Mouse (Mus musculus) liver (tissue): ENCODE results near the gene Nsd2.
"Not testable (repeated sequence)": the region's sequence is repeated elsewhere in the genome, so short reads cannot be mapped to it uniquely, and the experiment has no call there.

ENCODE experiments used
- DNase-seq: peaks from one replicate; pipeline ENCODE4 v3.0.0-alpha.2; 2020; ENCODE audit warnings: mixed read lengths

Gene Nsd2

DNA sequence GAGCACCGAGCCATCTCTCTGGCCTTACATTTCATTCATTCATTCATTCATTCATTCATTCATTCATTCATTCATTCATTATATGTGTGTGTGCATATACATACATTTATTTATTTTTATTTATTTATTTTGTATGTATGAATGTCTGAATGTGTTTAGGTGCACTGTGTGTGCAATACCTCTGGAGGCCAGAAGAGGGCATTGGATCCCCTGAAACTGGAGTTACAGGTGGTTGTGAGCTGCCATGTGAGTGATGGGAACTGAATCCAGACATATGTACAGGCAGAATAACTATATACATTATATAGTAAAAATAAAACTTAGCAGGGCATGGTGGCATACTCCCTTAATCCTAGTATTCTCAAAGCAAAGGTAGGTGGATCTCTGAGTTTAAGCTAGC is 32.6 kb downstream of the Nsd2 start:
- no peak for DNase-seq

DNA sequence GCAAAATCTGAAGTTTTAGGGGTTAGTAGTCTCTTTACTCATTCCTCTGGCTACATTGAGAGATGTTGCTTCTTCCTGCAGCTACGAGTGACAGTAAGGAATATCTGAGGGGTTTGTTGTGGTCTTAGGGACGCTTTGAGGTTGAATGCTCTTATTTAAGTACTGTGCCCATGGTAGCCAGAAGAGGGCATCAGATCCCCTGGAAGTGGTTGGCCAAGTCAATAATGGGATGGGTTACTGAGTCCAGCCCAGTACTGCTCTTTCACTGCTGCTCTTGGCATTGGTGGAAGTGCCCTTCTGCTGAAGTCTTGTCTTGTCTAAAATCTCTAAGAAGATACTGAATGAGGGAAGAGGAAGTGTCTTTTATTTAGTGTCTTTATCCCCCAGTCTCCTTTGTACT is 33.5 kb downstream of the Nsd2 start:
- DNase-seq, result no peak

DNA sequence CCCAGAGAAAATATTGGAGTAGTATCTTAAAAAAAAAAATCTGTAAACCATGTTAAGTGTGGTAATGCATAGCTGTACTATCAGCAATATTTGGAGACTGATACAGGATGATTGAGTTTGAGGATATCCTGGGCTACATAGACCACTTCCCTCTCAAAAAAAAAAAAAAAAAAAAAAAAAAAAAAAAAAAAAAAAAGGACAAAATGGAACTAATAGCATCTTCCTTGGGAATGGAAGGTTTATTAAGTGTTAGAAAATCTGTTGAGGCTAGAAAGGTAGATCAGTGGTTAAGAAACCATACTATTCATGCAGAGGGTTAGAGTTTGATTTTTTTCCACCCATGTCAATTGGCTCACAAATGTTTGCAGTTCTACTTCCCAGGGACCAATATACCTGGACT is 37.2 kb downstream of the Nsd2 start:
- DNase-seq, result no peak

DNA sequence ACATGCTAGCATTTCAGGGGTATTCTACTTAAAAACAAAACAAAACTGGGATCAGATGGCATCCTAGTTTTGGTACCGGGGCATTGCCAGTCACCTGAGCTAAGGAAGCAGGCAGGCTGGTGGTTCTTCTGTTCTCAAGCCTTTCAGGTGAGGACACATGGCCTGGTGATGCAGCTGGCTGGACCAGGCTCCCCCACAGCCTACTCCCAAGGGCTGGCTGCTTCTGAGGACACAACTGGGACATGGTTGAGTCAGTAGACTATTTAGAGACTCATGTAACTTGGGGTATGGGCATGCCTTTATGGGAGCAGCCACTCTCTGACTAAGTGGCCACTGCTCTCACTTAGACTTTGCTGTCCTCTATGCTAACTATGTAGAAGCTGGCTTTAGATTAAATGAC is 54.9 kb downstream of the Nsd2 start:
- DNase-seq, result no peak

DNA sequence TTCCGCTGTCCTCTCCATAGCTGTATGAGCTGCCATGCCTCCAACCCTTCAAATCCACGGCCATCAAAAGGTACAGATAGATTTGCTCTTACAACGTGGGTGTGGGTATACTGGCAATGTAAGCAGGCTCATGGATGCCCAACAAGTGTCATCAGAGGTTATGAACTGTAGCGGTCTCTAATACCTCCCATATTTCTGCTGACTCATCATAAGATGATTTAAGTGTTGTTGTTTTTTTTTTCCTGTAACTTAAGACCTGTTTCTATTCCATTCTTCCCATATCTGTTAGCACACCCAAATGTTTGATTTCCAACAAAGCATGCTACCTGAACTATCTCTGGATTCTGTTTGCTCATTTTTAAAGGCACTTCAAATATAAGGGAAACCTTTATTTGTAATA is 60.6 kb downstream of the Nsd2 start:
- no peak for DNase-seq

DNA sequence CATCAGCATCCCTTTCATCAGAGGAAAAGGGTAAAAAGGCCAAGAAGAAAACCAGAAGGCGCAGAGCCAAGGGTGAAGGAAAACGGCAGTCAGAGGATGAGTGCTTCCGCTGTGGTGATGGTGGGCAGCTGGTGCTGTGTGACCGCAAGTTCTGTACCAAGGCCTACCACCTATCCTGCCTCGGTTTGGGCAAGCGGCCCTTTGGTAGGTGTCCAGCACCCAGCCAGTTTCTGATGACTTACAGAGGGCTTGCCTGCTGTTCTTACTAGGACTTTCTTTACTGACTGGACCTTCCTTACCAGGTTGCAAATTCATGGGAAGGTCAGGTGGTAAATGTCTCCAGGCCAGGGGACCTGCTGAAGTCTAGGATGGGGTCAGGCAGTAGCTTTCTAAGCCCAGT is 72.9 kb downstream of the Nsd2 start:
- DNase-seq, result no peak

DNA sequence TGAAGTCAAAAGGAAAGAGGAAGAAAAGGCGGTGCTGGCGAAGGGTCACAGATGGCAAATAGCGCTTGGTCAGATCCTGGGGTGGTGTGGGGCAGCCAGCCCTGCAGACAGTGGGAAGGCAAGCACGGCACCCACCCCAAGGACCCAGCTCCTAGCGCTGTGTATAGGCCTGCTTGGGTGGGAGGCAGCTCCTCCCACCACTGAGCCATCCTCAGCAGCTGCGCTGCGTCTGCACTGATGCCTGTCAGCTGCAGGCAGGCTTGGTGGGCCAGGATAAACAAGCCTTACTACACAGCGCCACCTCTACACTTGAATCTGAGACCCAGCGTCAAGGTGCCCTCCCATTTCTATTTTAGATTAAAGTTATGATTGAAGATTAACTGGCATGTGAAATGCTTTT is 74.6 kb downstream of the Nsd2 start:
- DNase-seq, result no peak

DNA sequence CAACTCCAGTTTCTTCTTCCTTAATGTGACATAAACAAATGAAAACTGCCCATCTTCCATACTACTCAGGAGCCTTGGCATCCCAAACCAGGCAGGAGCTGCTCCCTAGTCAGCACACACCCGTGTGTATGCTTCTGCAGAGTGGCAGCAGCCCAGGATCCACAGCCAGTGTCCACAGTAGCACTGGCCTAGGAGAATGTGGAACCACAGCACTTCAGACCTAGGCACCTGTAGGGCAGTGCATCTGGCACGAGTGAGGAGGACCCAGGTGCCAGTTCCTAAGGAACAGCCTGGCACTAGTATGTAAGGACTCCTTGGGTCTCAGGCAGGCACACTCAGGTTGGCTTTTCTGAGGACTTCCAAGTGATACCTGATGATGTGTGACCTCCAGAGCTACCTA is 76.6 kb downstream of the Nsd2 start:
- DNase-seq, result no peak

DNA sequence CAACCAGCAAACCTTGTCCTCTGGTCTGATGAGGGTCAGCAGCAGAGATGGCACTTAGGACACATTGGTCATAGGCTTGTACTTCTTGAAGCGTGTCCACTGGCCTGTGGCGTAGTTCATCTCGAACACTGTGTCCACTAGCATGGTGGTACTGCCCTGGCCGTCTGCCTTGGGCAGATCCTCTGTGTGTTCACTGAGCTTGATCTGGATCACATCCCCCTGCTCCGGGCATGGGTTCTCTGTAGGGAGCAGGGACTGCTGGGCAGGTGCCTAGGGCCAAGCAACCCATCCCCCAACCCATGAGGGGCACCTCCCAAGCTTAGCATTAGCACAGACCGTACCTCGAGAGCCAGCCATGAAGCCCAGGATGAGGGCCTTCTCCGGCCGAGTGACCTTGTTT is 78.1 kb downstream of the Nsd2 start:
- DNase-seq, result no peak

DNA sequence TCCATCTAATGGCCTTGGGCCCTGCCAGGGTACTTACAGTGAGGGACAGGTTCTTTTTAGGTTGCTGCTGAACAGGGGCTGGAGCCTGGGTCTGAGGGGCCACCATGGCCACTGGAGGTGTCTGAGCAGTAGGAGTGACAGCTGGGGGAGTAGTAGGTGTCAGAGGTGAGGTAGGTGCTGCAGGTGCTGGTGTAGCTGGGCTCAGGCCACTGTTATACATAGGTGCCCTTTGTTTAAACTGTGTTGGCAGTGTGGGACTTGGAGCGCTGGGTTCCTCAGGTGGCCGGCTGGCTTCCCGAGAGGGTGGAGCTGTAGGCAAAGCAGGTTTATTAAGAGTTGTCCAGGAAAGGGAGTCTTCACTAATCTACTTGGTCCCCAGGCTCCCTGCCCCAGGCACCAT is 78.7 kb downstream of the Nsd2 start:
- DNase-seq, result no peak

DNA sequence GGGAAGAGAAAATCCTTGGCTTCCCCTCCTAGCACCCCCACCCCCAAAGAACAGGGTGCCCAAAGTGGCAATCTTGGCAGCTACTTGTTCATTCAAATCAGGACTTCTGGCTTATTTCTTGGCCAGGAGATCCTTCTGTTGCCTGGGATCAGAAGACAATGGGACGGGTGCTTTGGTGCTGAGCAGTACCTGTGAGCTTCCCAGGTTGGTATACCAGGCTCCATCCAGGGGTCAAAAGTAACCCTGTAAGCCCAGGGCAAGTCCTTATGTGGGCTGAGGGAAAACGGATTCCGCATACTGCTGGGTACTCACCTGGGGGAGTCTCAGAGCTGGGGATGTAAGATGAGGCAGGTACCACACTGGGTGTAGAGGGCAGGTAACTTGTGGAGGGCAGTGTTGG is 79.6 kb downstream of the Nsd2 start:
- DNase-seq, result no peak

DNA sequence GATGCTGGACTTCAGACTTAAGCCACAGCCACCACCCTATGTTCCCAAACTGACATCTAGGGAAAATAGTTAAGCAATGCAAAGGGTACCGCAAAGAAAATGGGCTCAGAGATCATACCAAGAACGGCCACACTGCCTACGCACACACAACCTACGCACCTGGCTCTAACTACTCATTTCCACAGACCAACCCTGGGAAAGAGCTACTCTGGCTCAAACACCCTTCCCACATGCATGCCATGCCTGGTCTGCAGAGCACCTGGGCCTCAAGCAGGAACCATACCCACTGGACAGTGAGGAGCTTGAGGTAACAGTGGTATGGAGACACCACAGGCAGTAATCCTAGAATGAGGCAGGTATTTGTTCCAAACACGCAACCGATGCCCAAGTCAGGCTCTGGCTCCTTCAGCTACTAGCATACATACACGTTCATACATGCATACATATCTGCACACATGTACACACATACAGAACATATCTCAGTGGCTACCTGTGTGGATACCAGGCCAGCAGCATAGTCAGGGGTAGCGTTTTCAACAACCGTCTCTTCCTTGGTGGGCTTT is 80.3 kb downstream of the Nsd2 start:
- no peak for DNase-seq

DNA sequence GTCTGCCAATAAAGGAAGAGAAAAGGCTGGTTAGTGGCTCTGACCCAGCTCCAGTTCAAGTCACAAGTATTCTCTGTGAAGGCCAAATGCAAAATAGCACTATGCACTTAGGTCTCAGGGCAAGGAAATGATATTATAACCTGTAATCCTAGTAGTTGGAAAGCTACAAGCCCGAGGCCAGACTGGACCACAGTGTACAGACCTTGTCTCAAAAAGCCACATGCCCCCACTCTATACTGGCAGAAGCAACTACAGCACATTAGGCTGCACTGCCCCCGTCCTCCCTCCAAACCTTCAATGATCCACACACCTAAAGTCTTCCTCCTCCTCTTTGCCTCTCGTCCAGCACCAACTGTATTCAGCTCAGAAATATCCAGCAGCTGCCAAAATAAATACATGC is 80.8 kb downstream of the Nsd2 start:
- no peak for DNase-seq

DNA sequence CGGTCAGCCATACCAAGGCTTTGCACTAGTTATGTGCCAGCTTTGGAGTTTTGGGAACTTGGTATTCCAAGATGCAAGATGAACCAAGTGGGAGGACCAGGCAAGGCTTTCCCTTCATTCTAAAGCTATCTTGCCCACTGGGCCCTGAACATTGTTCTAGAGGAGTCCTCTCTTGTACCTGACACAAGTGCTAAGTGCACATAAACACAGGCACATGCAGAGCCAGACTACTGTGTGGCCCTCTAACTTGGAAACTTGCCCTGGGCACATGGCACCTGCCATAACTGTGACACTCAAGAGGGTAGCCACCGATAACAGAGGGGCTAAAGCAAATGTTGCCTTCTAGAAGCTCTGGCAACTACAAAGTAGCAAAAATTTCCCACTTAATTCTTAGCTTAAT is 82.2 kb downstream of the Nsd2 start:
- no peak for DNase-seq

DNA sequence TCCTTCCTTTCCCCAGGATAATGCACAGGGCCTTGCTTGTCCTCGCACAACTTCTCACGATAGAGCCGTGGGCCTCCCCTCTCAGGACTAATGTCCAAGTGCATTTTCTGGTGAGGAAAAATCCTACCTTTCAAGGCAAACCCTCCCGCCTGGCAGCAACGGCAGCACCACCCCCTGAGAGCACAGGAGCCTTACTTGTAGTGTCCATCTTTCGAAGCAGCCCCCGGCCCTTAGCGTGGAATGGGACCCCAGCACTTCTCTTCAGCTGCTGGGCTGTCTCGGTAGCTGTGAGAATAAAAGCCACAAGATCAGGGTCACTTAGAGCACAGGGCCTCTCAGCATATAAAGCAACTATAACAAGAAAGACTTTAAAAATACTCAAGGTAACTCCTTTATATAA is 82.7 kb downstream of the Nsd2 start:
- DNase-seq, result no peak

DNA sequence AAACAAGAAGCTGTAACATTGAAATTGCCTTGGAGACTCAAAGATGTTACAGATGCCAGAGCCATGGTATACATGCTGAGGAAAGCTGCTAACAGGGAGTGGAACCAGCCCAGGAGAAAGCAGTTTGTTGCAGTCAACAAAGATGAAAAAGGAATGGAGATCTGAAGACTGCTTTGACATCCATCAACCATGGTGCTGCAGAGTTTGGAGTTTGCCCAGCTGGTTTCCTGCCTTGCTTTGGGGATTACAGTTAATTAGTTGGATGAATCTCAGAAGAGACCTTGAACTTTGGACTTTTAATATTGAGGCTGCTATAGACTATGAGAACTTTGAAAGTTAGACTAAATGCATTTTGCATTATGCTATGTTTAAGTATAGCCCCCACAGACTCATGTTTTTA is 94.5 kb downstream of the Nsd2 start:
- DNase-seq, result not testable (repeated sequence)

DNA sequence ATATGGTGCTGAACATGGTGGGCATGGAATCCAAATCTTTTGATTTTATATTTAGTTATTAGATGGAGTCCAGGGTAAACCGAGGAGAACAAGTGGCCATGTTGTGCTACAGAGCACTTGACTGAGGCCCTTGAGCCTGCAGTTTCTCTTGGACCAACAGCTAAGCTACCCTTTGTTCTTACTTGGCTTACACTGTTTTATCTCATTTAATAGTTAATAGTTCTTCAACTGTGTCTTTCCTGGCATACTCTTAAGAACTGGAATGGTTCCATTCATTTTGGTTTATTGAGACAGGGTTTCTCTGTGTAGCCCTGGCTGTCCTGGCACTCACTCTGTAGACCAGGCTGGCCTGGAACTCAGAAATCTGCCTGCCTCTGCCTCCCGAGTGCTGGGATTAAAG is 96.1 kb downstream of the Nsd2 start:
- DNase-seq, result not testable (repeated sequence)

DNA sequence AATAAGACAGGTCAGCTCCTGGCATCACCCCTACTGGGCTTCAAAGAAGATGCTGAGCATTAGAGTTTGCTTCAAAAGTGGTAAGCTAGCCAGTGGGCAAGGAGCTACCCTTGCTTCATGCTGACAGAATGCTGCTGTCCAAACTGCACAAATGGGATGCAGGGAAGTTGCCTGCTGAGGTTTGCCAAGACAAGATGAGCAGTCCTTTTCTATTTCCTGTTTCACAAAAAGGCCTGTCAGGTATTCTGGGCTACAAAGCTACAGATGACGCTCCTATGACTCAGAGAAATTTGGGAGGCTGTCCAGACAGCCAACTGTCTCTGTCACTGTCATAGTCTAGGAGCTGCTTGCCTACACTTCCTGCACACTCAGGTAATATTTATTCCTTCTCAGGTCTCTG is 98.9 kb downstream of the Nsd2 start:
- DNase-seq, result no peak

DNA sequence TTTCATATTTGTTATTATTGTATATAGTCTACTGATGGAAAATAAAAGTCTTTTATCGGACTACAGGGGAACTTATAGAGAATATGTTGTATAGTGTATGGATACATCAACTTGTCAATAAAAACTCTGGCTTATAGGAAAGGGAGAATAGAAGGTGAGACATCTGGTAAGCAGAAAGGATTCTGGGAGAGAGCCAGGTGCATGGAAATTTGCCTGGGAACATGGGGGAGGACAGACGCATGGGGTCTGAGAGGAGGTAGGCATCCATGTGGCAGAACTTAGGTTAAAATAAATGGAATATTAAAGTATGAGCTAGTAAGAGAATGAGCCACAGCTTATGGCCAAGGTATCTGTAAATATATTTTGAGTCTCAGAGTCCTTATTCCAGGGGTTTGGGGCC is 99.5 kb downstream of the Nsd2 start:
- no peak for DNase-seq

DNA sequence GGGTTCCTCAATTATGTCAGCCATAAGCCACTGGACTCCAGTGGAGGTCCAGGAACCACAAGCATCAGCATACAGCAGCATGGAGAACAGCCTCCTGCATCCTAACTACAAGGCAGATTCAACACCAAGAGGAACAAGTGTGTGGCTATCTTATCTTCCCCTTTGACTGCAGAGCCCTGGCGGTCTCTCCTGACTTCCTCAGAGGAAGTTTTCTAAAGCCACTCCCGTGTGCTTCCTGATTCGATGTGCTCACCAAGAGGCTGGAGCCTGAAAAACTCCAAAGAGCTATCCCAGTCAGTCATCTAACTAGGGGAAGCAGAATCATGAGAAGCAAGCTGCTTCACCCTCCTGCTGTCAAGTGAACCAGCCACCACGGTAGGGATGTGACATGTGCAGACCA is 100.4 kb downstream of the Nsd2 start:
- no peak for DNase-seq

DNA sequence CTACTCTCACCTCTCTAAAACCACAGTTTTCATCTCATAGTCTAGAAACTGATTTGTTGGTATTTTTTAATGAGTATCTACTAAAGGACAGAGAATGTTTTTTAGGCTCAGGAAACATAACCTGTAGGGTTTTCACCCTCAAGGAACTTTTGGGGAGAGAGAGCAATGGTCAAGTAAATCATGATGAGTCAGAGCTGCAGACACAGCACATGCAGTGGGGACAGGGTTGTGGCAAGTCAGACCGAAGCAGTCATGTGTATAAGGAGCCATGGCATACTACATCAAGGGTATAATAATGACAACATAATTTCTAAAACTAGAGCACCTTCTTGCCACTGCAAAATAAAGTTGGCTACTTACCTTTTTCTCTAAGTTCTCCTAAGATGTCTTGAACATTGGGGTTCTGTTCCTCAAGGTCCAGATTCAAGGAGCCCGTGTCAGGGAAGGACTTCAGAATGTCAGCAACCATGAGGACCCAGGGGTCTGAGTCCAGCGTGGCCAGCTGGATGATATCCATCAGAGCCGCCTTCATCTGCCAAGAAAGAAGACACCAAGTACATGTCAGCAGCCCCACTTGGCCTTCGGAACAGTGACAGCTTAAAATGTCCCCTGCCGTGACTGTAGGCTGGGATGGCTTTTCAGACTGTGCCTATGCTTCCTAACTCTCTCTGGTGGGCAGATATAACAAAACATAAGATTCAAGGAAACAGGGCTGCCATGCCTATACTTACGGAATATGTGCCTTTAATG is 101.1 kb downstream of the Nsd2 start:
- no peak for DNase-seq

DNA sequence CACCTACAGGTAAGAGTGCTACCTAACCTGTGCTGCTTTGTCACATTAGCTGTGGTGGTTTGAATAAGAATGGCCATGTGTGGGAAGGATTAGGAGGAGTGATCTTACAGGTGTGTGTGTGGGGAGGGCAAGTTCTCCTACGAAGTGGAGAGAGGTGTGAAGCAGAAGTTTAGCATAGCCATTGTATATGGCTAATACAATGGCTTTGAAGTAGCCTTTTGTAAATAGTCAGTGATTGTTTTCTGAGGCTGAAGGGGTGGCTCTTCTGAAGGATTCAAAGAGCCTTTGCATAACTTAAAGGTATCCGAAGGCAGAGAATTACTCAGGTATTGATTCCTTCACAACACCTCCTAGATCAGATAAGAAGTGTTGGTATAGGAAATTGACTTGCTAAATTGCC is 102.0 kb downstream of the Nsd2 start:
- DNase-seq, result no peak

DNA sequence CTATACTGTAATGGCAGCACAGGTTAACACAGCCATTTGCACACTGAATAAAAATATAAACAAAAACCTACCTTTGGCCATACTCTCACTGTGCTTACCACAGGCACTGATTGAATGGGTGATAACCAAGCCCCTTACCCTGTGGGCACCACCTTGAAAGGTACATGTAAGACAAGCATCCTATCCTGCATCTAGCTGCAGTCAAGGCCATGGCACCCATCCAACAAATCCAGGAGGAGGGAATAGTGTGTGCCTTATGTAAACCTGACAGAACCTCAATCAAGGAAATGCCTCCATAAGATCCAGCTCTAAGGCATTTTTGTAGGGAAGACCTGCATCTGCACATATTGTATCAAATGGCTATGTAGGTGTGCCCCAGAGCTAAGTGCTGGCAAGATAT is 105.6 kb downstream of the Nsd2 start:
- no peak for DNase-seq

DNA sequence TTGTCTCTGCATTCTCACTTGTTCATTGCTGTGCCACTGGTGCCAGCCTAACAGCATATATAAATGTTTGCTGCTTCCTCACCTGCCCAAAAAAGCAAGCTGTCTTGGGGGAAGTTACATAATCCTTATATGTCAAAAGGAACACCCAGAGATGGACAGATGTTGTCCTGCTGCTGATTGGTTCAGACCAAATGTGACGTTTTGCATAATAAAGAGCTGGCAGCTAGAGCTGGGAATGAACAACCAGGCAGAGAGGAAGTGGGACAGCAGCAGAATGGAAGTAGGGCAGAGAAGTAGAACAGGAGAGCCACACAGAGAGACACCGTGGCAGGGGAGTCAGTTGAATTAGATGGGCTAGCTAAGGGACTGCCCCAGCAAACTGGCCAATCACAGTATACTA is 111.9 kb downstream of the Nsd2 start:
- no peak for DNase-seq

DNA sequence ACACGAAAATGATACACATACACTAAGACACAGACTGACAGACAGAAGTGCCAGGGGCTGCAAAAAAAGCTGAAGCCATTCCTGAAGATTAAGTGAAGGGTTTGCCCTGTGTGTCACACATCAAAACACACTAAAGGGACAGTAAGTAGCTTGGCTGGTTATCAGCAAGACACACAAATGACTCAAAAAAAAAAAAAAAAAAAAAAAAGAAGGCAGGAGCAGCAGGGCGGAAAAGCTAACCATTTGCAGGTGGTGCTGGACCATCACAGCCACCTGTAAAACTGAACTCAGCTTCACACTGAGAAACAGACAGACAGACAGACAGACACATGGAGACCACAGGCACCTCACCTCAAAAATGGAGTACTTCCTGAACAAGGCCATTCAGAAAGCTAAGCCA is 113.6 kb downstream of the Nsd2 start:
- DNase-seq, result no peak
